Mouse (Mus musculus): Measurements from ENCODE around the gene Zmpste24. TPM values are rescaled to one million over a fixed set of nuclear protein-coding genes. Genes with fewer than 3 reads are reported as not detected.

Zmpste24 gene
- total RNA-seq, 2 experiments from 2014 or later, result 25.5 to 31.9 TPM

DNA sequence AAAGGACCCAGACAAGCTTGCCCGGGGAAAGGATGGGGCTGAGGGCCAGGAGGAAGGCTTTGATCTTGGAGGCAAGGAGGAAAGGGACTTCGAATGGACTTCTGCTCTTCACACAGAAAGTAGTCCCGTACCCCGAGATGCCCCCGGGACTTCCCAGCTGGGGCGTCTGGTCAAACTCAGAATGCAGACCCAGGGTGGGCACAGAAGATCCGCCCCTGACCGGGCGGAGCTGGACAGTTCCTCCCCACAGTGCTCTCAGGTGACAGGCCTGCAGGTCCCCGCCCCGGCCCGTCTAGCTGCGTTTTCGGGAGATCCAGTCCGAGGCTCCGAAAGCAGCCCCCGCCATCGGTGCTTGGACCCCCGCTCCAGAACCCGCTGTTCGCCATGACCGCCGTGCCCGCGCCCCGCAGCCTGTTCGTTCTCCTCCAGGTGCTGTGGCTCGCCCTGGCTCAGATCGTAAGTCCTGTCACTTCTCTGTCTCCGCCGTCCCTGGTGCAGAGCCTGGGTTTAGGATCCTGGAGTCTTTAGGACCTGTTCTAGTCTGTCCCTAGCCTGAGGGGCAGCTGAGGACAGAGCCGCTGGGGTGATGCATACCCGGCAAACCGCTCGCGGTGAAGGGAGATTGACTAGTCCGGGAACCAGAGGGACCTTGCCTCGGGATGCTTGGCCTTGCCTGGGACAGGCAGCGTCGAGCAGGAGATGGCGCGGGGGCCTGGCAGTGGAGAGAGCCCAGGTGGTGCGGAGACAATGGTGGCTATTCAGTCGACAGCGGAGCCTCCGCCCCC, 58.5 kb downstream of the Zmpste24 start, which contains the start of gene Col9a2:
TSS of gene Col9a2 (plus strand) at position 55 of the 785 bp plus-strand sequence.
- no peak for ATAC-seq (replicated peaks; ENCODE audit: low FRiP score, poor library complexity, severe bottlenecking)

- no peak for ATAC-seq (replicated peaks; ENCODE audit: low FRiP score, poor library complexity, severe bottlenecking)
Observed at GRCm38 (mm10) chr4:121033006-121033405, 65.0 kb downstream of the Zmpste24 start.

DNA sequence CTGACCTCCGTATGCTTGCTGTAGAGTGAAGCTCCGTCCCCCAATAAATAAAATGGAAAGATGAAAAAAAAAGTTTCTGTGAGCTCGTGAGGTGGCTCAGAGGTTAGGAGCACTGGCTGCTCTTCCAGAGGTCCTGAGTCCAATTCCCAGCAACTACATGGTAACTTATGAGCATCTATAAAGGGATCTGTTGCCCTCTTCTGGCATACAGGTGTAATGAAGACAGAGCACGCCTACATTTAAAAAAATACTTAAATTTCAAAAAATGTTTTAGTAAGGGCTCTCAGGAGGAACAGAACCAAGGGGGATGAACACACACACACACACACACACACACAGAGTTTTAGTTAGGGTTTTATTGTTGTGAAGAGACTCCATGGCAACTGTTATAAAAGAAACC, 66.6 kb downstream of the Zmpste24 start:
- ATAC-seq (replicated peaks; ENCODE audit: low FRiP score, poor library complexity, severe bottlenecking), result no peak

GRCm38 (mm10) chr4:121029632-121030031, 68.4 kb downstream of the Zmpste24 start:
- no peak for ATAC-seq (replicated peaks; ENCODE audit: low FRiP score, poor library complexity, severe bottlenecking)

- ATAC-seq (replicated peaks; ENCODE audit: low FRiP score, poor library complexity, severe bottlenecking), result peak; percentile 62; the same call in 1 of the 2 replicates
Observed at GRCm38 (mm10) chr4:121028659-121029392, 69.2 kb downstream of the Zmpste24 start.

DNA sequence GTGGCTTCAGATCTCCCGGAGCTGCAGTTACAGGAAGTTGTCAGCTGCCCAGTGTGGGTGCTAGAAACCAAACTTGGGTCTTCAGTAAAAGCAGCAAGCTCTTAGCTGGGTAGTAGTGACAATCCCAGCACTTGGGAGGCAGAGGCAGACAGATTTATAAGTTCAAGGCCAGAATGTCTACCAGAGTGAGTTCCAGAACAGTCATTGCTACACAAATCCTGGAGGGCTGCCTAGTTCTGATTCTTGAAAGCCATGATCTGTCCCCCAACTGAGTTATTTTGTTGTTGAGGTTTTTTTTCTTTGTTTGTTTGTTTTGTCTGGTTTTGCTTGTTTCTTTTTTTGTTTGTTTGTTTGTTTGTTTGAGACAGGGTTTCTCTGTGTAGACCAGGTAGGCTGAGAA, 69.9 kb downstream of the Zmpste24 start:
- ATAC-seq (replicated peaks; ENCODE audit: low FRiP score, poor library complexity, severe bottlenecking), result no peak

DNA sequence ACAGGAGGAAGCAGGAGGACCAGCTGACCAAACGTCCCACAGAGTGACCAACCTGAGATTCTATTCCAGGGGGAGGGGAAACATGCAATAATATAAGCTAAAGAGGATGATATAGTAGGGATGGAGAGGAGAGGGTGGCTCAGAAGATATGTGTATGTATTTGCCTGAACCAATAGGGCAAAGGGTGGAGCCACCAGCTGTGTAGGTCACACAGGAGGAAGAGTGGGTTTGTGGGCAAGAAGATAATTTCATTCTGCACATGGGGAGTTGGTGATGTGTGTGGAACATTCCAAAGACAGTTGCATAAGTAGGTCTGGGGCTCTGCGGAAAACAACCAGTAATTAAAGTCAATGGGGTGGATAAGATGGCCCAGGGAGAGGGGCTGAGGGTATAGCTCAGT, 72.4 kb downstream of the Zmpste24 start:
- no peak for ATAC-seq (replicated peaks; ENCODE audit: low FRiP score, poor library complexity, severe bottlenecking)

GRCm38 (mm10) chr4:121023941-121024340, 74.1 kb downstream of the Zmpste24 start:
- no peak for ATAC-seq (replicated peaks; ENCODE audit: low FRiP score, poor library complexity, severe bottlenecking)

DNA sequence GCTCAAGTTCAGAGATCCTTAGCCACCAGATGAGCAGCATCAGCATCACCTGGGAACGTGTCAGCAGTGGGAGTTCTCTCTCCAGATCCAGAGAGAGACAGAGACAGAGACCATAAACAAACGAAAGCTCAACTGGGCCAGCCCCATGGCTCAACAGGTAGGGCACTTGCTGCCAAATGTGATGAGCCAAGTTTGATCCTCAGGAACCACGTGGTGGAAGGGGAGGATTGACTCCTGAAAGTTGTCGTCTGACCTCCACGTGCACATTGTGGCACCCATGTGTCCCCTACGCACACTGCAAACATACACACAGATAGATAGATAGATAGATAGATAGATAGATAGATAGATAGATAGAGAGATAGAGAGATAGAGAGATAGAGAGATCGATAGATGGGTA, 74.6 kb downstream of the Zmpste24 start:
- ATAC-seq (replicated peaks; ENCODE audit: low FRiP score, poor library complexity, severe bottlenecking), result no peak

- no peak for ATAC-seq (replicated peaks; ENCODE audit: low FRiP score, poor library complexity, severe bottlenecking)
Observed at GRCm38 (mm10) chr4:121021911-121022310, 76.1 kb downstream of the Zmpste24 start.

DNA sequence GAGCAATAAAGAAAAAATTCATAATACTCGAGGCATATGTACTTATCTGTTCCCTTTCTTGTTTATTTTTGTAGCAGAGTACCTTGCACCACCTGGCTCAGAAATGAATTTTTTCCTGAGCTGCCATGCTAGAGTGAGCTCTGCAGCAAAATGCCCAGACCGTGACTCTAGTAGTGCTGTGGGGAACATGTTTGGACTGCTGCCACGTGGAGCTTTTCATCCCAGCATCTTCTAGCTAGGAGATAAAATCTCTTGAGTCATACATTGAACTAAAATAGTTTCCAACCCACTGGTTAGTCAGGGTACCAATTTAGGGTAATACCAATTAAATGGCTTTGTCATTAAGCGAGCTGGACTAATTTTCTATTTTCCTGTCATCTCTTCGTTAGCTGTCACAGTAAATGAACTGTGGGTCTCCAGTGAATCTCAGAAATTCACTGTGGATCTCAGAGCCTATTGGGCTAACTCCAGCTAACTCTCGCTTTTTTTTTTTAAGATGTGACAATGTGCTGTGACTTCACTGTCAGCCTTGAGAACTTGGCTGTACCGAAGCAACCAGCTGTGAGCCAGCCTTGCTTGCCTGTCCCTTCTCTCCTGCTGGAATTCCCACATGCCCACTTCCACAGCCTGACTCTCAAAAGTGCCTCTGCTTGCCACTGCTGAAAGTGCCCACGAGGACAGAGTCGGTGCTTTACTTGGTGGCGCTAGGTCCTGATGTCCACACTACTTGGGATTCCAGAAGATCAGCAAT, 77.8 kb downstream of the Zmpste24 start:
- no peak for ATAC-seq (replicated peaks; ENCODE audit: low FRiP score, poor library complexity, severe bottlenecking)

DNA sequence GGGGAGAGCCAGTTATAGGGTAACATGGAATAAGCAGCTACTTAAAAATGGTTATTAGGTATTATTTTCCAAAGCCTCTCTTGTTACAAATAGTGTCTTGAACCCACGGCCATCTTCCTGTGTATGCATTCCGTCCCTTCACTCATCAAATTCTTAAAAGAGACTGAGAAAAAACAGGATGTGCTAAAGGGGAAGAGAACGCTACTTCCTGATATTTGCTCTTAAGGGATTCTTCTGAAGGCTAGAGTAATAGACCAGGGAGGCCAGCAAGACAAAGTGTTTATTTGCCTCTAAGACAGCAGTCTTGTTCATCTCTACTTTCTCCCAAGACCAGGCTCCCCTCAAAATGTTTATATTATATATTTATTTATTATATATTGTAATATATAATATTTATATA, 79.8 kb downstream of the Zmpste24 start:
- no peak for ATAC-seq (replicated peaks; ENCODE audit: low FRiP score, poor library complexity, severe bottlenecking)

DNA sequence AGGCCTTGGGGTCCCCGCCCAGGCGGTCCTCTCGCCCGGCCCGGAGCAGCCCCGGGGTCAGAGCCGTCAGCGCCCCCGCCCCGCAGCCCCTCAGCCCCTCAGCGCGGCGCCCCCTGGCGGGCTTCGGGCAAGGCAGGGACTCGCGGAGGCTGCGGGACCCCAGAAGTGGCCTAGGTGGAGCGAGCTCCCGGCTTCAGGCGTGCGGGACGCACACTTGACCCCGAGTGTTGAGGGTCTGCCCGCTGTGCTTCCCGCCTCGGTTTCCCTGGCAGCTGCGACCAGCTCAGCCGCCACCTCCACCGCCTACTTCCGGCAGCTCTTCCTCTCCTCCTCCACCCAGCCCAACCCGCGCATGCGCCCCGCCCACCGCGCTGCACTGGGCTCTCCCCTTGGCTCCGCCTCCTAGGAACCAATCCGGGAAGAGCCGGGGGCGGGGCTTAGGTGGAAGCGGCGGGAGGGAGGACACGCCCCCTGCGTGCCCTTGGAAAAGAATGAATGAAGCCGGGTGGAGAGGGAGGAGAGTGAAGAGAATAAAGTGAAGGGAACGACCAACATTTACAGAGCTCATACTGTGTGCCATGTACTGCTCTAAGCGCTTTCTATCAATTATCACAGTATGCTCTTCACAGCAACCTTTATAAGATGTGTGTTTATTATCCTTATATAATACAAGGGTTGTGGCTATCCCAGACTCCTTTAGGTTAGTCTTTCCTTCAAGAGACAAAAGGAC, 80.9 kb downstream of the Zmpste24 start, which contains the start of gene Smap2:
TSS of gene Smap2 (minus strand) at position 320 of the 730 bp plus-strand sequence.
- ATAC-seq (replicated peaks; ENCODE audit: low FRiP score, poor library complexity, severe bottlenecking), result peak; percentile 90

- peak; percentile 31 for ATAC-seq (replicated peaks; ENCODE audit: low FRiP score, poor library complexity, severe bottlenecking)
Observed at GRCm38 (mm10) chr4:121016021-121016898, 81.8 kb downstream of the Zmpste24 start.

- ATAC-seq (replicated peaks; ENCODE audit: low FRiP score, poor library complexity, severe bottlenecking), result no peak
Observed at GRCm38 (mm10) chr4:121015268-121015659, 82.8 kb downstream of the Zmpste24 start.

GRCm38 (mm10) chr4:121014594-121015267, 83.3 kb downstream of the Zmpste24 start:
- peak; percentile 53 for ATAC-seq (replicated peaks; ENCODE audit: low FRiP score, poor library complexity, severe bottlenecking)

- no peak for ATAC-seq (replicated peaks; ENCODE audit: low FRiP score, poor library complexity, severe bottlenecking)
Observed at GRCm38 (mm10) chr4:121010770-121011549, 87.1 kb downstream of the Zmpste24 start.

Data from erythroid progenitor cell, adult 5-6 weeks (primary cell).